Mouse (Mus musculus): ENCODE data around the gene Smoc2.

Smoc2 gene

GRCm38 (mm10) chr17:14349086-14349814 is 69.9 kb downstream of the Smoc2 start:
- DNase-seq (ENCODE audit: low spot score) = no peak

- DNase-seq (ENCODE audit: low spot score) = no peak
These were observed 74.1 kb downstream of the Smoc2 start for GRCm38 (mm10) chr17:14353219-14354079.

GRCm38 (mm10) chr17:14361511-14361910 is 82.2 kb downstream of the Smoc2 start:
- DNase-seq (ENCODE audit: low spot score) = no peak

GRCm38 (mm10) chr17:14370476-14370875 is 91.2 kb downstream of the Smoc2 start:
- DNase-seq (ENCODE audit: low spot score) = no peak

- peak; percentile 50 for DNase-seq (ENCODE audit: low spot score)
These were observed 92.3 kb downstream of the Smoc2 start for GRCm38 (mm10) chr17:14371606-14372005.

- no peak for DNase-seq (ENCODE audit: low spot score)
These were observed 93.2 kb downstream of the Smoc2 start for GRCm38 (mm10) chr17:14372324-14373145.

GRCm38 (mm10) chr17:14378692-14379446 is 99.6 kb downstream of the Smoc2 start:
- no peak for DNase-seq (ENCODE audit: low spot score)

GRCm38 (mm10) chr17:14379518-14379917 is 100.2 kb downstream of the Smoc2 start:
- no peak for DNase-seq (ENCODE audit: low spot score)

- DNase-seq (ENCODE audit: low spot score) = no peak
These were observed 100.7 kb downstream of the Smoc2 start for GRCm38 (mm10) chr17:14379966-14380365.

GRCm38 (mm10) chr17:14380526-14380925 is 101.2 kb downstream of the Smoc2 start:
- DNase-seq (ENCODE audit: low spot score) = no peak

- no peak for DNase-seq (ENCODE audit: low spot score)
These were observed 102.2 kb downstream of the Smoc2 start for GRCm38 (mm10) chr17:14381482-14381881.

GRCm38 (mm10) chr17:14383981-14384380 is 104.7 kb downstream of the Smoc2 start:
- DNase-seq (ENCODE audit: low spot score) = no peak

- DNase-seq (ENCODE audit: low spot score) = no peak
These were observed 105.7 kb downstream of the Smoc2 start for GRCm38 (mm10) chr17:14384980-14385379.

GRCm38 (mm10) chr17:14387261-14387660 is 108.0 kb downstream of the Smoc2 start:
- DNase-seq (ENCODE audit: low spot score) = no peak

GRCm38 (mm10) chr17:14392443-14392842 is 113.1 kb downstream of the Smoc2 start:
- no peak for DNase-seq (ENCODE audit: low spot score)

- no peak for DNase-seq (ENCODE audit: low spot score)
These were observed 115.6 kb downstream of the Smoc2 start for GRCm38 (mm10) chr17:14394861-14395260.

- peak; percentile 38 for DNase-seq (ENCODE audit: low spot score)
These were observed 118.2 kb downstream of the Smoc2 start for GRCm38 (mm10) chr17:14397456-14397855.

- no peak for DNase-seq (ENCODE audit: low spot score)
These were observed 119.5 kb downstream of the Smoc2 start for GRCm38 (mm10) chr17:14398650-14399424.

GRCm38 (mm10) chr17:14400960-14401359 is 121.7 kb downstream of the Smoc2 start:
- DNase-seq (ENCODE audit: low spot score) = peak; percentile 20

GRCm38 (mm10) chr17:14407874-14408273 is 128.6 kb downstream of the Smoc2 start:
- DNase-seq (ENCODE audit: low spot score) = peak; percentile 15

GRCm38 (mm10) chr17:14412460-14412859 is 133.2 kb downstream of the Smoc2 start:
- no peak for DNase-seq (ENCODE audit: low spot score)

All from lung, postnatal 25 days (tissue).